Mouse (Mus musculus) myocyte (in vitro differentiated cells): ENCODE measurements at regions not wholly inside any gene's neighbourhood (a gene's known extent, or its start where the extent isn't known, plus 50 kb on each side); places are given as distances from the start of the nearest gene placed in this dataset.

Experiments used
- H3K27me3 ChIP-seq: one replicate; pipeline ENCODE4 v1.6.1; 2011; ENCODE audit not compliant: control insufficient read depth, insufficient read depth, insufficient read length
- H3K36me3 ChIP-seq: one replicate; pipeline ENCODE4 v1.6.1; 2011; ENCODE audit not compliant: control insufficient read depth, insufficient read depth
- H3K4me2 ChIP-seq: one replicate; pipeline ENCODE4 v1.6.1; 2011; ENCODE audit warnings: low read depth, control low read depth
- H3K4me3 ChIP-seq: one replicate; pipeline ENCODE4 v1.5.1; 2011; ENCODE audit warnings: mild to moderate bottlenecking, control low read depth, moderate library complexity
- H3K79me2 ChIP-seq: one replicate; pipeline ENCODE4 v1.6.1; 2011; ENCODE audit not compliant: control insufficient read depth, insufficient read depth
- H3ac ChIP-seq: one replicate; pipeline ENCODE4 v1.6.1; 2011; ENCODE audit not compliant: control insufficient read depth, insufficient read length
- CEBPB ChIP-seq: IDR thresholded peaks from 2 replicates; pipeline ENCODE4 v1.6.1; 2011; ENCODE audit warnings: mild to moderate bottlenecking, moderate library complexity; ENCODE audit not compliant: poor library complexity, insufficient read depth, severe bottlenecking
- E2F4 ChIP-seq: IDR thresholded peaks from one replicate; pipeline ENCODE4 v1.6.1; 2011; ENCODE audit warnings: mild to moderate bottlenecking, control low read depth, moderate library complexity; ENCODE audit not compliant: insufficient read depth
- MAX ChIP-seq: IDR thresholded peaks from one replicate; pipeline ENCODE4 v1.6.1; 2011; ENCODE audit warnings: low read depth, mild to moderate bottlenecking, control low read depth
- MYOD1 ChIP-seq, 3 experiments: IDR thresholded peaks; one replicate each; pipeline ENCODE4 v1.6.1; 2011; ENCODE audit warnings: control low read depth in 2 of 3, low read depth in 2 of 3, mild to moderate bottlenecking in 2 of 3, moderate library complexity in 1 of 3; ENCODE audit not compliant: insufficient read length in 2 of 3, control insufficient read depth in 1 of 3
- MYOG ChIP-seq, 3 experiments: IDR thresholded peaks; one replicate each; pipeline ENCODE4 v1.6.1; 2011; ENCODE audit warnings: control low read depth in 2 of 3, low read depth in 2 of 3, mild to moderate bottlenecking in 2 of 3; ENCODE audit not compliant: insufficient read length in 2 of 3, control insufficient read depth in 1 of 3, insufficient read depth in 1 of 3
- POLR2A ChIP-seq: IDR thresholded peaks from one replicate; pipeline ENCODE4 v1.6.1; 2011; ENCODE audit warnings: low read depth, mild to moderate bottlenecking, control low read depth, moderate library complexity; ENCODE audit not compliant: insufficient read length
- POLR2AphosphoS2 ChIP-seq: IDR thresholded peaks from one replicate; pipeline ENCODE4 v1.6.1; 2011; ENCODE audit warnings: low read depth, control low read depth; ENCODE audit not compliant: insufficient read length
- REST ChIP-seq: IDR thresholded peaks from one replicate; pipeline ENCODE4 v1.6.1; 2011; ENCODE audit warnings: mild to moderate bottlenecking, control low read depth, moderate library complexity; ENCODE audit not compliant: insufficient read depth, insufficient read length
- SRF ChIP-seq: IDR thresholded peaks from one replicate; pipeline ENCODE4 v1.6.1; 2011; ENCODE audit warnings: low read depth; ENCODE audit not compliant: control insufficient read depth, insufficient read length
- TCF12 ChIP-seq: IDR thresholded peaks from one replicate; pipeline ENCODE4 v1.6.1; 2011; ENCODE audit warnings: mild to moderate bottlenecking, control low read depth; ENCODE audit not compliant: poor library complexity, insufficient read depth, severe bottlenecking
- TCF3 ChIP-seq: IDR thresholded peaks from one replicate; pipeline ENCODE4 v1.6.1; 2011; ENCODE audit warnings: low read depth, control low read depth; ENCODE audit not compliant: insufficient read length
- USF1 ChIP-seq: IDR thresholded peaks from one replicate; pipeline ENCODE4 v1.6.1; 2011; ENCODE audit warnings: low read depth, mild to moderate bottlenecking, control low read depth, moderate library complexity

- Histone ChIP-seq H3K36me3 (no peaks in the 10 kb centered on the region), H3K79me2 (no peaks in the 10 kb centered on the region), H3K4me2 (no peak overlapping the region), H3ac (no peak overlapping the region), H3K4me3 (no peak overlapping the region), H3K27me3 (no peaks in the 10 kb centered on the region)
- TF ChIP-seq SRF (no peak), USF1 (no peak), MYOD1 (IDR thresholded peaks at IDR 0.05; ENCODE audit: control insufficient read depth in 1 of 3, insufficient read length in 2 of 3, low read depth in 2 of 3) (no peak), E2F4 (no peak), POLR2A (no peak), TCF3 (no peak), REST (no peak), POLR2AphosphoS2 (no peak), TCF12 (no peak), MAX (no peak), CEBPB (no peak), MYOG (IDR thresholded peaks at IDR 0.05; ENCODE audit: control insufficient read depth in 1 of 3, insufficient read depth in 1 of 3, insufficient read length in 2 of 3, low read depth in 2 of 3) (no peak)
These were observed 744.2 kb upstream of the Cited2 start for GRCm38 (mm10) chr10:16978770-16979169.

GRCm38 (mm10) chr10:16990227-16990626 lies 732.8 kb upstream of the Cited2 start:
- Histone ChIP-seq H3K4me3 (no peak overlapping the region), H3K36me3 (no peaks in the 10 kb centered on the region), H3K4me2 (peak overlapping the region; percentile 26), H3K27me3 (no peaks in the 10 kb centered on the region), H3ac (no peak overlapping the region), H3K79me2 (no peaks in the 10 kb centered on the region)
- TF ChIP-seq E2F4 (no peak), MAX (no peak), POLR2A (no peak), USF1 (no peak), TCF12 (no peak), REST (no peak), MYOD1 (IDR thresholded peaks at IDR 0.05; ENCODE audit: control insufficient read depth in 1 of 3, insufficient read length in 2 of 3, low read depth in 2 of 3) (peak in 1 of 3 experiments; percentile 11), POLR2AphosphoS2 (no peak), CEBPB (0 out of 2 replicates have a peak, but pooled peaks have one; percentile 23)

- Histone ChIP-seq H3K4me2 (no peak overlapping the region), H3K79me2 (no peaks in the 10 kb centered on the region), H3K4me3 (no peak overlapping the region), H3K36me3 (no peaks in the 10 kb centered on the region), H3K27me3 (no peaks in the 10 kb centered on the region), H3ac (no peak overlapping the region)
- no peak for TF ChIP-seq MAX
- TF ChIP-seq SRF, result no peak
- TF ChIP-seq MYOD1 (IDR thresholded peaks at IDR 0.05; ENCODE audit: control insufficient read depth in 1 of 3, insufficient read length in 2 of 3, low read depth in 2 of 3), result no peak
- no peak for TF ChIP-seq TCF12
These were observed 729.2 kb upstream of the Cited2 start for GRCm38 (mm10) chr10:16993789-16994188.

- Histone ChIP-seq H3K79me2 (no peaks in the 10 kb centered on the region), H3ac (no peak overlapping the region), H3K27me3 (no peaks in the 10 kb centered on the region), H3K36me3 (no peaks in the 10 kb centered on the region), H3K4me3 (no peak overlapping the region), H3K4me2 (peak overlapping the region; percentile 22)
- TF ChIP-seq USF1, result no peak
- TF ChIP-seq MYOG (IDR thresholded peaks at IDR 0.05; ENCODE audit: control insufficient read depth in 1 of 3, insufficient read depth in 1 of 3, insufficient read length in 2 of 3, low read depth in 2 of 3), result no peak
- TF ChIP-seq POLR2AphosphoS2, result no peak
- TF ChIP-seq TCF12, result no peak
- TF ChIP-seq MYOD1 (IDR thresholded peaks at IDR 0.05; ENCODE audit: control insufficient read depth in 1 of 3, insufficient read length in 2 of 3, low read depth in 2 of 3), result no peak
- TF ChIP-seq SRF, result no peak
- TF ChIP-seq MAX, result no peak
- TF ChIP-seq POLR2A, result no peak
- no peak for TF ChIP-seq REST
- TF ChIP-seq TCF3, result no peak
- no peak for TF ChIP-seq E2F4
- TF ChIP-seq CEBPB, result no peak
These were observed 728.5 kb upstream of the Cited2 start for GRCm38 (mm10) chr10:16994526-16994925.

GRCm38 (mm10) chr10:16995010-16995409 lies 728.0 kb upstream of the Cited2 start:
- TF ChIP-seq E2F4, result no peak
- TF ChIP-seq MYOD1 (IDR thresholded peaks at IDR 0.05; ENCODE audit: control insufficient read depth in 1 of 3, insufficient read length in 2 of 3, low read depth in 2 of 3), result no peak
- Histone ChIP-seq H3K79me2 (no peaks in the 10 kb centered on the region), H3K4me2 (peak overlapping the region; percentile 22), H3ac (no peak overlapping the region), H3K36me3 (no peaks in the 10 kb centered on the region), H3K4me3 (no peak overlapping the region), H3K27me3 (no peaks in the 10 kb centered on the region)
